Mouse (Mus musculus) forebrain, embryonic 12.5 days (tissue): Measurements from ENCODE around the gene Vgll1. TPM values are rescaled to one million over a fixed set of nuclear protein-coding genes. Genes with fewer than 3 reads are reported as not detected.

Experiments used
- ATAC-seq: fragments of 200-750 bp; cut with Nextera tagmentation; 2 replicates; pipeline ENCODE4 v1.8.0; 2017; ENCODE audit warnings: moderate TSS enrichment; ENCODE audit not compliant: low FRiP score
- H3K27ac ChIP-seq: fragments of 300-500 bp; sonication (generic); 2 replicates; pipeline ENCODE4 v1.5.1; 2016; ENCODE audit warnings: mild to moderate bottlenecking
- H3K27me3 ChIP-seq: fragments of 300-500 bp; sonication (generic); 2 replicates; pipeline ENCODE4 v1.6.1; 2016; ENCODE audit warnings: mild to moderate bottlenecking
- H3K36me3 ChIP-seq: fragments of 300-500 bp; sonication (generic); replicated peaks from 2 replicates; pipeline ENCODE4 v1.6.1; 2016; ENCODE audit warnings: mild to moderate bottlenecking
- H3K4me1 ChIP-seq: fragments of 300-500 bp; sonication (generic); 2 replicates; pipeline ENCODE4 v1.6.1; 2016
- H3K4me2 ChIP-seq: fragments of 300-500 bp; sonication (generic); 2 replicates; pipeline ENCODE4 v1.6.1; 2016; ENCODE audit warnings: mild to moderate bottlenecking, moderate library complexity
- H3K4me3 ChIP-seq: fragments of 300-500 bp; sonication (generic); replicated peaks from 2 replicates; pipeline ENCODE4 v1.5.1; 2016; ENCODE audit warnings: mild to moderate bottlenecking
- H3K9ac ChIP-seq: fragments of 300-500 bp; sonication (generic); 2 replicates; pipeline ENCODE4 v1.6.1; 2016; ENCODE audit warnings: mild to moderate bottlenecking
- H3K9me3 ChIP-seq: fragments of 300-500 bp; sonication (generic); 2 replicates; pipeline ENCODE4 v1.6.1; 2016
- WGBS: fragments of 180-500 bp; shearing (Covaris S2); methylation state at CpG from one replicate; pipeline ENCODE4 v1.1.7; 2016; 5-methylcytosine and 5-hydroxymethylcytosine counted together
- polyA plus RNA-seq: library from polyadenylated mRNA; unstranded; fragments of >200 nt; fragmentation: Nextera tagmentation; extraction: Ambion mirVana; gene quantifications from 2 replicates; pipeline ENCODE4 v1.2.1, GENCODE M21; 2016

The Vgll1 gene
- polyA plus RNA-seq, 1 experiment from 2014 or later = 0.34 TPM

DNA sequence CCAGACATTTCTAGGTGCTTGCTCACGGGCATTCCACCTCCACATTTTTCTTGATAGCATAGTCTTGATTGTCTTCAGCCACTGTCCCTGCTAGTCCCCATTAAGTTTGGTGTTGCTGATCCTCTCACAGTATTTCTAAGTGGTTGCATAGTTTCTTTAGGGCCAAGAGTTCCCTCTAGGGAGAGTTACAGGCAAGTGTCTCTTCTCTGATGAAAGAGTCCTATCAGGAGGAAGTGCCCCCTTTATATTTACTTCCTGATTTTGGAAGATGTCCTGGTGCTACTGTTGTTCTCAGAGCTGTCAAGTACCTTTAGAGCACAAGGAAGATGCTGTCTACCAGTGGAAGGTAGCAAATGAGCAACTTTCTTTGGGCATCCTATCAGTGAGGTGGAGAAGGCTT lies 65.6 kb downstream of the Vgll1 start:
- Histone ChIP-seq H3K4me2 (no peak overlapping the region), H3K9me3 (no peaks in the 10 kb centered on the region), H3K9ac (no peak overlapping the region), H3K27me3 (no peaks in the 10 kb centered on the region), H3K4me3 (no peak overlapping the region), H3K27ac (no peak overlapping the region), H3K36me3 (no peaks in the 10 kb centered on the region), H3K4me1 (no peaks in the 10 kb centered on the region)
- no peak for ATAC-seq
- 74% methylated on average over 1 of the region's 1 CpGs for WGBS

Other genes starting within 250 kb of the Vgll1 start
- not detected in 2 replicates for gene Adgrg4, start 217.9 kb upstream of the Vgll1 start, polyA plus RNA-seq
- gene Brs3, start 45.0 kb upstream of the Vgll1 start, polyA plus RNA-seq = not detected in 2 replicates
- 95.1 and 99.2 TPM in 2 replicates for gene Htatsf1, start 34.5 kb upstream of the Vgll1 start, polyA plus RNA-seq
- not detected in 2 replicates for gene Cd40lg, start 124.0 kb downstream of the Vgll1 start, polyA plus RNA-seq